Mouse (Mus musculus) G1E (cell line): ENCODE measurements around the gene Suv39h1.

Source experiments
- CTCF ChIP-seq: IDR thresholded peaks from 2 replicates; pipeline ENCODE4 v1.5.1; 2012; ENCODE audit warnings: low read depth, low read length, inconsistent platforms, mixed read lengths
- GATA2 ChIP-seq: IDR thresholded peaks from 2 replicates; pipeline ENCODE4 v1.6.1; 2012; ENCODE audit warnings: low read depth, low read length, inconsistent platforms, borderline replicate concordance
- TAL1 ChIP-seq: conservative IDR thresholded peaks from 2 replicates; pipeline ENCODE4 v1.6.1; 2012; ENCODE audit warnings: low read depth, low read length, inconsistent platforms, mixed read lengths

DNA sequence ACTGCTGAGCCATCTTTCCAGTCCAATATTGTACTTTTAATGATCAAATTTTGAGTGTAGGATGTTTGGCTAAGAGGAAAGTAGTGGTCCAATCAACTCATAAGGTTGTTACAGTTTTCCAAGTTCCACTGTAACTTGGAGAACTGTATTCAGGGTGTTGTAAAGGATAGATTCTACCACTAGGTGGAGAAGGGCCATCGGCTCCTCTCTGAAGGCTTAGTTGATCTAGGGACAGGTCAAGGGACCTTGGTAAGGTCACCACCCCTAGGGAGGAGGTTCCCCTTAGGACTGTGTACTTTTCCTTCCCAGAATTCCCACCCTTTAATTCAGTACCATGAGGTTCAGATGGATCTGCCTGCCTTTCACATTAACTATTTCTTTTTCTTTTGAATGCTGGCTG is 41.6 kb downstream of the Suv39h1 start:
- TF ChIP-seq CTCF (no peak), TAL1 (no peak), GATA2 (no peak)
